Mouse (Mus musculus): Measurements from ENCODE around the gene Ldhd.

The Ldhd gene

GRCm38 (mm10) chr8:111595712-111596484 lies 34.3 kb downstream of the Ldhd start:
- CTCF ChIA-PET, result no interaction called here

DNA sequence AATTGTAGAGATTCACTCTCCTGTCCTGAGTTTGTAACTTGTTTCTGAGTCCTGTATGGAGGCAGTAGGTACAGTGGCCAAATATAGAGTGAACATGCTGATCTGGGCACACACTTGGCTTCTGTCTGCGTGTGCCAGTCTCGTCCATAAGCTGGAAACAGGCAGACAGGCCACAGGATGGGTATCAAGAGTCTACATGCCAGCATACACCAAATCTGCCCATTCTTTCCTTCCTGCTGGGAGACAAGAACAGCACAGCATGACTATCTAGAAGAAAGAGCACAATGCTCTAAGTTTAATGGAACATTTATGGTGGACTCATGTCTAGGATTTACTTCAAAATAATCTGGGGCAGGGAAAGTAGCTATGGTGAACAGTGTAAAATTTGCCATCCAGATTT lies 35.2 kb downstream of the Ldhd start:
- CTCF ChIA-PET, result no interaction called here

DNA sequence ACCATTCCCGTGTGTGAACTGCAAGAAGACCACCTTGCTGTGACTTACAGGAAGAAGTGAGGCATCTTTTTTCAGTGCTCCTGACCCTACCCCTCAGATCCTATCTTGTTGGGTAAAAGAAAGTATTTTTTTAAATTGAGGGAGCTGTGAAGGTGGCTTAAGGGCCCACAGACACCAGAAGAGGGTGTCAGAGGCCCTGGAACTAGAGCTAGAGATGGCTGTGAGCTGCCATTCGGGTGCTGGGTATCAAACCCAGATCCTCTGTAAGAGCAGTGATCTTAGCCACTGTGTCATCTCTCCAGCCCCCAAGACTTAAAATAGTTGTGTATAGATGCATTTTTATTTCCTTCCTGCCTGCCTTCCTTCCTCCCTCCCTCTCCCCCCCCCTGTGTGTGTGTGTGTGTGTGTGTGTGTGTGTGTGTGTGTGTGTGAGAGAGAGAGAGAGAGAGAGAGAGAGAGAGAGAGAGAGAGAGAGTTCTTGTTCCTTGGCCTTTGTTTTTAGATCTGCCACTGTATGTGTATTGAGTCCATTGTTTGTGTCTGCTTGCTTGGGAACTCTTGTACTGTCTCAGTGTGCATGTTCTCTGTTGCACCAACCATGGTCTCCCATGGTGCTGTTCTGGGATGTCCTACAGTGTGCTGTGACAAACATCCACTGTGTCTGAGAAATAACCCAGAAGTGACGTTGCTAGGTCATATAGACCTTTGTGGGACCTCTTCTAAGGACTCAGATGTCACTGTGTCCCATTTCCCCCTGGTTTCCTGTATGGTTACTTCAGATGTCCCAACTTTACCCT lies 35.9 kb downstream of the Ldhd start:
- CTCF ChIA-PET, result interaction anchor here (0.6 kb wide), 1 partner anchor 31 kb away, joined by 20 read pairs; no protein-coding TSS in a partner anchor

DNA sequence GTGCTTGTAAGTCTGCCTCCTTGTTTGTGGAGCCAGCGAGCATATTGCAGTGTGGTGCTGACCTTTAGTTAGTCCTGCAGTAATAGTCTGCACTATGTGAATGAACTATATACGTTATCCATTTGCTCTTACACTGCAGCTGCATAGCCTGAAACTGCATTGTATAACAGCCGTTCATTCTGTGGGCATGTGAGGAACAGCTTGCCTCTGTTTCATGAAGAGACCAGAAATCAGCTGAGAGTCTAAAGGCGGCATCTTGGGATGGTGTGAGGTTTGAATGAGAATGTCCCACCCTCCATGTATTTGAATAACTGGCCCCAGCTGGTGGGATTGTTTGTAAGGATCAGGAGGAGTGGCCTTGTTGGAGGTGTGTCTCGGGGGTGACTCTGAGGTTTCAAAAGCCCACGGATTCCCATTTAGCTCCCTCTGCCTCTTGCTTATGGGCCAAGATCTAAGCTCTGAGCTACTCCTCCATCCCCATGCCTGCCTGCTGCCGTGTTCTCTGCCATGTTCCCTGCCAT lies 37.7 kb downstream of the Ldhd start:
- CTCF ChIA-PET, result interaction anchor here (0.7 kb wide), 1 partner anchor 24 kb away, joined by 3 read pairs; no protein-coding TSS in a partner anchor

DNA sequence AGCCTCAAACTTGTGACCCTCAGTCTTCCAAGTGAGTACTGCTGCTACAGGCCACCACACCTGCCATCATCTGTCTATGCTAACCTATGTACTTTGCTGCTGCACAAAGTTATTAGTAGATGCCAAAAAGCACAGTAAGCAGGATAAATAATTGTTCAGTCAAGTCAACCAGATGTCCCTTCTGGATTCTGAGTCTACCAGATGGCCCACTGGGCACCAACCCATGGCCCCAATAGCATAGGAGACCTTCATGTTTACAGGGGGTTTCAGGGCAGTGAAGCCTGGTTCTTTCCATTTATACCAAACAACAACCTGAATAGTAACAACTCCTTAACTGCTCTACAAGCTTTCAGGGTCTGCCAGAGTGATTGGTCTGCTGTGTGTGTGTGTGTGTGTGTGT lies 39.0 kb downstream of the Ldhd start:
- CTCF ChIA-PET, result no interaction called here

DNA sequence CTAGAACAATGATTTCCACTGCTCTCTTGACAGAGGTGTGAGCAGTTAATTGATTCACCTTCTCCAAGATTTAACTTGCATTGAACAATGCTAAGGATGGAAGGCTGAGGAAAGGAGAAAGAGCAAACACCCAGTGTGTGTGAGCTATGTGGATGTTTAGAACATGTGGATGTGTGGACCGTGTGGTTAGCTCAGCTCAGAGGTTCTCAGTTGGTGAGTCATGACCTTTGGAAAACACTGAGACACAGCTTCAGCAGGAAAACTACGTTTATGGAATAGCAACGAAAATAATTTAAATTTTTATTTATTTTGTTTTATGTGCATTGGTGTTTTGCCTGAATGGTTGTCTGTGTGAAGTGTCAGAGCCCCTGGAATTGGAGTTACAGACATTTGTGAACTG lies 40.0 kb downstream of the Ldhd start:
- CTCF ChIA-PET, result no interaction called here

DNA sequence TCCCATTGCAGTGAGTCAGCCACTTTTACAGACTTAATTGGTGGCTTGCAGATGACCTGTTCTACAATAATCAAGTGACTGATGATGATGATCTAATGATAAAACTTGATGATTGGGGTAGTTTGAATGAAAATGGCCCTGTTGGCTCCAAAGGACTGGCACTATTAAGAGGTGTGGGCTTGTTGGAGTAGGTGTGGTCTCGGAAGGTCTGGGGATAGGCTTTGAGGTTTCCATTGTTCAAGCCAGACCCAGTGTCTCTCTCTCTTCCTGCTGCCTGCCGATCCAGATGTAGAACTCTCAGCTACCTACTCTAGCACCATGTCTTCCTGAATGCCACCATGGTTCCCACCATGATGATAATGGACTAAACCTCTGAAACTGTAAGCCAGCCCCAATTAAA lies 41.8 kb downstream of the Ldhd start:
- CTCF ChIA-PET, result no interaction called here

GRCm38 (mm10) chr8:111587545-111588094 lies 42.6 kb downstream of the Ldhd start:
- CTCF ChIA-PET, result interaction anchor here (0.6 kb wide), 1 partner anchor 14 kb away, joined by 4 read pairs; no protein-coding TSS in a partner anchor

DNA sequence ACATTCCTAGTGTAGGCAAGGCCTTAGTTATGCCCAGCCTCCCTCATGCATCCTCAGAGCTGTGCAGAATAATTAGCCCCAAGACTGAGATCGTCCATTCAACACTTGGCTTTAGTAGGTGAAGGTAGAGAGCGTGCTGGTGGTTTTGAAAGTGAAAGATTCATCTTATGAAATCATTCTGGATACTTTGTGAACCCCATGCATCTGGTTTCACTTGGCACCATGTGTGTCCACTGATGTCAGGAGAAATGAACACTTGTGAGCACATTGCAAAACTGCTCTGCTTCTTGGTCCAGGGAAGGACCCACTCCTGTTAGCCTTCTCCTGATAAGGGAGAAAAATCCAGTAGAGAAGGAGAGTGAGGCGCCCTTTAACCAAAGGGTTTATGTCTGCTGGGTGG lies 45.2 kb downstream of the Ldhd start:
- CTCF ChIA-PET, result no interaction called here

DNA sequence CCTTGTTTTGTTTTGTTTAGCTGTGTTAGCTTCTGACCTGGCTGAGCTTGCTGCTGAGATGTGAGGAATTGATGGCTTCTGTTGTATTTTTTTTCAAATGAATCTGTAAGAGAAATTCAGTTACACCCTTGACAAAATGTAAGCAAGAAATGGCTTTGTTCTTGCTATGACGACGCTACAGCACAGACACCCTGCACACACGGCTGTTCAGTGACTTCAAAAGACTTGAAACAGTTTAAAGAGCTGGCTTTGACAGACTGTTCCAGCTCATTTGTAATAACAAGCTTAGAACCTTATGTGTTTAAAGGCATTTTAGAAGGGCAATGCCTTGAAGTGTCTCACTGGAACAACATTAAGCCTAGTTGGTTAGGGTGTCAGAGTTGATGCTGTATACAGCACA lies 47.8 kb downstream of the Ldhd start:
- CTCF ChIA-PET, result no interaction called here

DNA sequence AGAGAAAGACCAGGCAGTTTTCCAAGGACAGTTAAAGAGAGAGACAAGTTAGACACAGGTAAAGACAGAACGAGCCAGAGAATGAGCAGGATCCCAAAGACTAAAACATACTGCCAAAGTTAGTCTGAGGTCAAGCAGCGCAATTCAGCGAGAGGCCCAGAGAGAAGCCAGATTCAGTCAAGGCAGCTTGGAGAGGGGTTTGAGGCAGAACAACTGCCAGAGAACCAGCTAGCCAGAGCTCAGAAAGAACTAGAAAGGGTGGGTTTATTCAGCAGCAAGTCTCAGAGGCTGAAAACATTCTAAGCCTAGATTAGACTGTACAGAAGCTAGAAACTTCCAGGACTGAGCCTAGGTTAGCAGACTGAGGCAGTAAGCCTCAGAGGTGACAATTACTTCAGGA lies 49.9 kb downstream of the Ldhd start:
- CTCF ChIA-PET, result no interaction called here

DNA sequence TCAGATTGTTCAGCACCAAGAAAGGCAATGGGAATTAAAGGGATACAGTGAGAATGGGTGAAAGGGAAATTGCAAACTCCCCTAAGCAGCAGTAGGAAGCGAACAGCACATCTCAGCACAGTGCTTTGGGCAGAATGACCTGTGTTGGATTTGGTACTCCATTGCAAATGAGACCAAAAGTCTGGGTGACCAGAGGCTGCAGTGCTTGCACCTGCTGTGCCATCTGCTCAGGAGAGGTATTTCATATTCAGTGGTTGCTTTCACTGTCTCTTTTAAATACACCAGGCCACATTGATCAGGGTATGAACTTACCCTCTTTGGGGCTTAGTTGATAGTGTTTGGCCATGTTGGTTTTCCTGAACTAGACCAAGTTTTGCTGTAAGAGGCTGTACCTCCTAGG lies 50.9 kb downstream of the Ldhd start:
- CTCF ChIA-PET, result no interaction called here

DNA sequence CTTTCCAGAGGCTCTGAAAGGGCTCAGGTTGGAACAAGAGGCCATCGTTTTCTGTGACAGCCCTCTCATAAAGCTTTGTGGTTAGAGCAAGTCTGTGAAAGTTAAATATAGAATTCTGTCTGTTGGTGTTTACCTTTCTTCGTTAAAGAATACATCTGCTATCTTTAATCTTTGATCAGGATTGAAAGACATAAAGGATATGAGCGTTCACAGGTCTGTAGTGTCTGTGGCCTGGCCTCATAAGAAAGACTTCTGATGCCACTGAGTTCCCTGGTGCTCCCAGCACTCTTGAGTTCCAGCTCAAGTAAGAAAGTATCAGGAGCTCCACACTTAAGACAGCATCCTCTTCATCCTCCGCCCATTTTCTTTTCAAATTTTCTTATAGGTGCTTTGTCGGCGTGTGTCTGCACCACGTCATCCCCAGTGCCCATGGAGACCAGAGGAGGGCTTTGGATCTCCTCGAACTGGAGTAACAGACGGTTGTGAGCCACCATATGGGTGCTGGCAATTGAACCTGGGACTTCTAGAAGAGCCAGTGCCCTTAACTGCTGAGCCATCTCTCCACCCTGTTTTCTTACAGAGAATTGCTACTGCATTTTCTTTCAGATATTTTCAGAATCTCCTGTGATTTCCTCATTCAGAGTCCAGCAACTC lies 52.2 kb downstream of the Ldhd start:
- CTCF ChIA-PET, result no interaction called here

DNA sequence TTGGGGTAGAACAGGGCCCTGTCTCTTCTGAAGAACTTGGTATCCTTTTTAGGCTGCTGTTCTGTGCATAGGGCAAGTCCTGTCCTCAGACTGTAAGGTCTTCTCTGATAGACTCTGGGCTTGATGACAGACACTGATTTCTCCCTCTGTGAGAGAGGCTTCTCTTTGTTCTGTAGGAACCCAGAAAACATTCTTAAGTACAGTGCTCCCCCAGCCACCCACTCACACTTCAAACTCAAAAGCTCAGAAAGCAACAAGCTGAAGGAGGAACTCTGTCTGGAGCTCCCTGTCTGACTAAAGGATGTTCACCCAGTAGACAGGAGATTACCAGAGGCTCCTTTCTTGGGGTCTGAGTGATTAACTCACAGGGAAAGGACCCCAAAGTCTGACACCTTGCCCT lies 53.7 kb downstream of the Ldhd start:
- CTCF ChIA-PET, result no interaction called here

DNA sequence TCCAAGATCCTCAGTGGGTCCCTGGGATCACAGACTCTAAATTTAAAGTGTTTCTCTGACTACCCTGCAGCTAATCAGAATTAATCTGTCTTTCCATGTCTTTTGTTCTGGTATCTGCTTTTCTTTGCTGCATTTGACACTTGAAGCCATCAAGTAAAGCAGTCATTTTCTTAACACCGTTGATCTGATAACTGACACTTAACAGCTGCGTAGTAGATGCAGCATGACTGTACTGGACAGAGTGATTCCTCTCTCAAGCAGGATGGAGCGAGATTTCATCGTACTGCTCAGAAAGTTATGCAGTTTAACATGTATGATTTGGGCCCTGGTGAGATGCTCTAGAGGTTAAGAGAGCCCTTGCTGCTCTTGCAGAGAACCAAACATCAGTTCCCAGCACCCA lies 54.7 kb downstream of the Ldhd start:
- CTCF ChIA-PET, result no interaction called here

GRCm38 (mm10) chr8:111574016-111574415 lies 56.2 kb downstream of the Ldhd start:
- CTCF ChIA-PET, result no interaction called here

Measured in spleen, embryonic (tissue).